Mouse (Mus musculus): ENCODE results near the gene Tmppe. TPM values are rescaled to one million over a fixed set of nuclear protein-coding genes. Genes with fewer than 3 reads are reported as not detected.

The Tmppe gene
- total and polyA plus RNA-seq, 2 experiments from 2014 or later, result 5.5 to 6.8 TPM

GRCm38 (mm10) chr9:114421045-114421444 is 20.1 kb downstream of the Tmppe start:
- 74% methylated on average over 3 of the region's 3 CpGs for WGBS
- TF ChIP-seq CTCF (IDR thresholded peaks at IDR 0.05; ENCODE audit: low read depth), result no peak
- Histone ChIP-seq H3K4me1 (ENCODE audit: insufficient read depth) (no peaks in the 10 kb centered on the region), H3K9me3 (ENCODE audit: low read length) (no peaks in the 10 kb centered on the region), H3K4me2 (ENCODE audit: low read depth) (no peak overlapping the region), H3K27ac (ENCODE audit: low read depth, low read length) (no peak overlapping the region), H3K36me3 (ENCODE audit: insufficient read depth) (peaks cover 3% of the 10 kb centered on the region; the same call in 1 of the 2 replicates), H3K27me3 (ENCODE audit: insufficient read depth, low read length) (no peaks in the 10 kb centered on the region), H3K9ac (no peak overlapping the region), H3K4me3 (ENCODE audit: low read depth, low read length) (no peak overlapping the region)
- ATAC-seq (no peak), DNase-seq (no peak)

- Histone ChIP-seq H3K36me3 (ENCODE audit: insufficient read depth) (peaks cover 3% of the 10 kb centered on the region; the same call in 1 of the 2 replicates), H3K27ac (ENCODE audit: low read depth, low read length) (no peak overlapping the region), H3K9me3 (ENCODE audit: low read length) (no peaks in the 10 kb centered on the region), H3K4me2 (ENCODE audit: low read depth) (no peak overlapping the region), H3K4me3 (ENCODE audit: low read depth, low read length) (no peak overlapping the region), H3K4me1 (ENCODE audit: insufficient read depth) (no peaks in the 10 kb centered on the region), H3K9ac (no peak overlapping the region), H3K27me3 (ENCODE audit: insufficient read depth, low read length) (no peaks in the 10 kb centered on the region)
- WGBS, result 93% methylated on average over 7 of the region's 7 CpGs
- no peak for TF ChIP-seq CTCF (IDR thresholded peaks at IDR 0.05; ENCODE audit: low read depth)
- no peak for DNase-seq
- no peak for ATAC-seq
These were observed 20.9 kb downstream of the Tmppe start for GRCm38 (mm10) chr9:114421797-114422196.

DNA sequence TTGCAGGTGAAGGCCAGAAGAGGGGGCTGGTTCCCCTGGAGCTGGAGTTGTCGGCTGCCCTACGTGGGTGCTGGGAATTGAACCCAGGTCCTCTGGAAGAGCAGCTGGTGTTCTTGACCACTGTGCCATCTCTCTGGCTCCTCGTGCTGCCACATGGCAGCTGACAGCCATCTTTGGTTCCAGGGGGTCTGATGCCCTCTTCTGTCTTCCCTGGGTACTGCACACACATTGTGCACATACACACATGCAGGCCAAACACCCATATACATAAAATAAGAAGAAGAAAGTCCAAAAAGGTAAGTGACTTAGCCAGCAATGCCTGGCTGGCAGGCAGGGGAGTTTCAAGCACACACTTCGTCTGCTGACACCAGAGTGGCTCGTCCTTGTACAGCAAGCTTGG is 24.7 kb downstream of the Tmppe start:
- Histone ChIP-seq H3K9me3 (ENCODE audit: low read length) (no peaks in the 10 kb centered on the region), H3K27me3 (ENCODE audit: insufficient read depth, low read length) (no peaks in the 10 kb centered on the region), H3K27ac (ENCODE audit: low read depth, low read length) (no peak overlapping the region), H3K4me1 (ENCODE audit: insufficient read depth) (no peaks in the 10 kb centered on the region), H3K9ac (no peak overlapping the region), H3K36me3 (ENCODE audit: insufficient read depth) (peaks cover 6% of the 10 kb centered on the region), H3K4me3 (ENCODE audit: low read depth, low read length) (no peak overlapping the region), H3K4me2 (ENCODE audit: low read depth) (no peak overlapping the region)
- DNase-seq, result no peak
- whole genome bisulfite sequencing, result 96% methylated on average over 5 of the region's 5 CpGs
- ATAC-seq, result no peak
- no peak for TF ChIP-seq CTCF (IDR thresholded peaks at IDR 0.05; ENCODE audit: low read depth)

DNA sequence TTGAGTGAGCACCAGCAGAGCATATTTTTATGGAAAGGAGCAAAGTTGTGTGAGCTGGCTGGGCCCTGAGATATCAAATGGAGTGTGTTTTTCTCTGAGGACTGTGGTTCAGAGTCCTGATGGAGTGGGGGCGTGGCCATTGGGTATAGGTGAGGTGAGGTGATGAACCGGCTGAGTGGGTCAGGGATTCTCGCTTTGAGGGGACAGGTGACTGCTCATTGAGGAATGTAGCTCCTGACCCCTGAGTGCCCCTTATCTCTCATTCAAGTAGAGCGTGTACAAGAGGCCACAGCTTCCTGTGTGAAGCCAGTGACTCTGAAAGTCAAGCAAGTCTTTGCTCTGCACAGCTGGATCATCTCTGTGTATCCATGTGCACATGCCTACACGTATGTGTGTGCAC is 25.3 kb downstream of the Tmppe start:
- no peak for TF ChIP-seq CTCF (IDR thresholded peaks at IDR 0.05; ENCODE audit: low read depth)

GRCm38 (mm10) chr9:114427425-114427824 is 26.5 kb downstream of the Tmppe start:
- DNase-seq (no peak), ATAC-seq (no peak)
- Histone ChIP-seq H3K4me2 (ENCODE audit: low read depth) (no peak overlapping the region), H3K9ac (no peak overlapping the region), H3K27me3 (ENCODE audit: insufficient read depth, low read length) (no peaks in the 10 kb centered on the region), H3K9me3 (ENCODE audit: low read length) (no peaks in the 10 kb centered on the region), H3K36me3 (ENCODE audit: insufficient read depth) (peaks cover 10% of the 10 kb centered on the region), H3K4me3 (ENCODE audit: low read depth, low read length) (no peak overlapping the region), H3K4me1 (ENCODE audit: insufficient read depth) (no peaks in the 10 kb centered on the region), H3K27ac (ENCODE audit: low read depth, low read length) (no peak overlapping the region)
- 91% methylated on average over 8 of the region's 8 CpGs for WGBS
- no peak for TF ChIP-seq CTCF (IDR thresholded peaks at IDR 0.05; ENCODE audit: low read depth)

More for the DNA sequence above, 25.3 kb downstream of the Tmppe start:
- no peak for DNase-seq
- no peak overlapping the region for H3K4me2 ChIP-seq (ENCODE audit: low read depth)
- no peak overlapping the region for H3K9ac ChIP-seq
- no peak for ATAC-seq
- no peaks in the 10 kb centered on the region for H3K9me3 ChIP-seq (ENCODE audit: low read length)
- H3K27ac ChIP-seq (ENCODE audit: low read depth, low read length), result no peak overlapping the region
- H3K4me3 ChIP-seq (ENCODE audit: low read depth, low read length), result no peak overlapping the region
- peaks cover 10% of the 10 kb centered on the region for H3K36me3 ChIP-seq (ENCODE audit: insufficient read depth)
- 94% methylated on average over 5 of the region's 5 CpGs for WGBS
- H3K27me3 ChIP-seq (ENCODE audit: insufficient read depth, low read length), result no peaks in the 10 kb centered on the region
- no peaks in the 10 kb centered on the region for H3K4me1 ChIP-seq (ENCODE audit: insufficient read depth)

DNA sequence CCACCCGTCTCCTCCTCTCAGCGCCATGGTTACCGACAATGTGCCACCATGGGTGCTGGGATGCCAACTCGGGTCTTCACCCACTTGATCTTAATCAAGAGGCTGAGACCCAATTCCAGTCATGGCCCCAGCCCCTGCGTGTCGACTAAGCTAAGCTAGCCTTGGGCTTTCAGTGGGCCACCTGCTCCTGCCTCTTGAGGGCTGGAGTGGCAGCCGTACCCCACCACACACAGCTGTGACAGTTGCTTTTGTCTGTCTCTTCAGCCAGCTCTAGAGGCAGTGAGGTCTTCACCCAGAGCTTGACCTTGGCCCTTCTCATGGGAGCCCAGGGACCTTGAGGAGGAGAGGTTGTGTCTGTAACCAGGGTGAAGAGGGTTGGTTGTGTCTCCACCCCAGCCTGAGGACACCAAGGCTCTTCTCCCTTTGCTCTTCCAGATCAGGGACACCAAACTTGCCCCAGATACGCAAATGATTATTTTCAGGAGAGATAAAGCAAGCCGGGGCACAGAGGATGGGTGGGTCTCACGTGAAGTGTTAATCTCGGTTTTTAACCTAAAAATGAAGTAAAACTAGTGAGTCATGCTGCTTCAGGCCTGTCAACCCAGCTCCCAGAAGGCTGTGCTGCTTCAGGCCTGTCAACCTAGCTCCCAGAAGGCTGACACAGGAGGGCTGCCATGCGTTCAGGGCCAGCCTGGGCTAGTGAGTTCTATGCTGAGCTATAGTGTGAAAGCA is 27.4 kb downstream of the Tmppe start:
- Histone ChIP-seq H3K27ac (ENCODE audit: low read depth, low read length) (no peak overlapping the region), H3K9me3 (ENCODE audit: low read length) (no peaks in the 10 kb centered on the region), H3K4me2 (ENCODE audit: low read depth) (no peak overlapping the region), H3K9ac (no peak overlapping the region), H3K4me3 (ENCODE audit: low read depth, low read length) (no peak overlapping the region), H3K36me3 (ENCODE audit: insufficient read depth) (peaks cover 10% of the 10 kb centered on the region), H3K27me3 (ENCODE audit: insufficient read depth, low read length) (no peaks in the 10 kb centered on the region), H3K4me1 (ENCODE audit: insufficient read depth) (no peaks in the 10 kb centered on the region)
- no peak for ATAC-seq
- 88% methylated on average over 12 of the region's 12 CpGs for WGBS
- TF ChIP-seq CTCF (IDR thresholded peaks at IDR 0.05; ENCODE audit: low read depth), result no peak
- no peak for DNase-seq

- Histone ChIP-seq H3K9ac (no peak overlapping the region), H3K9me3 (ENCODE audit: low read length) (peaks cover 8% of the 10 kb centered on the region; the same call in 1 of the 2 replicates), H3K4me1 (ENCODE audit: insufficient read depth) (no peaks in the 10 kb centered on the region), H3K27me3 (ENCODE audit: insufficient read depth, low read length) (no peaks in the 10 kb centered on the region), H3K27ac (ENCODE audit: low read depth, low read length) (no peak overlapping the region), H3K4me2 (ENCODE audit: low read depth) (no peak overlapping the region), H3K36me3 (ENCODE audit: insufficient read depth) (peaks cover 16% of the 10 kb centered on the region; the same call in 1 of the 2 replicates), H3K4me3 (ENCODE audit: low read depth, low read length) (no peak overlapping the region)
- WGBS, result 85% methylated on average over 2 of the region's 2 CpGs
- TF ChIP-seq CTCF (IDR thresholded peaks at IDR 0.05; ENCODE audit: low read depth), result no peak
- ATAC-seq (no peak), DNase-seq (no peak)
These were observed 34.8 kb downstream of the Tmppe start for GRCm38 (mm10) chr9:114435668-114436067.
